Mouse (Mus musculus): ENCODE data around the gene Glis2.

GRCm38 (mm10) chr16:4570737-4571136, 23.8 kb upstream of the Glis2 start:
- no peak for TF ChIP-seq TCF12 (IDR thresholded peaks at IDR 0.05; ENCODE audit: insufficient read depth, poor library complexity, severe bottlenecking)
- TF ChIP-seq POLR2A (IDR thresholded peaks at IDR 0.05; ENCODE audit: insufficient read length, low read depth) = no peak
- no peak for TF ChIP-seq USF1 (IDR thresholded peaks at IDR 0.05; ENCODE audit: low read depth)
- TF ChIP-seq MYOG (IDR thresholded peaks at IDR 0.05; ENCODE audit: control insufficient read depth in 1 of 3, insufficient read depth in 1 of 3, insufficient read length in 2 of 3, low read depth in 2 of 3) = no peak
- TF ChIP-seq MAX (IDR thresholded peaks at IDR 0.05; ENCODE audit: low read depth) = no peak
- no peak for TF ChIP-seq E2F4 (IDR thresholded peaks at IDR 0.05; ENCODE audit: insufficient read depth)
- no peak for TF ChIP-seq REST (IDR thresholded peaks at IDR 0.05; ENCODE audit: insufficient read depth, insufficient read length)
- TF ChIP-seq MYOD1 (IDR thresholded peaks at IDR 0.05; ENCODE audit: control insufficient read depth in 1 of 3, insufficient read length in 2 of 3, low read depth in 2 of 3) = no peak
- TF ChIP-seq CEBPB (IDR thresholded peaks at IDR 0.05; ENCODE audit: insufficient read depth, poor library complexity, severe bottlenecking) = no peak

Measured in myocyte (in vitro differentiated cells).